Mouse (Mus musculus) heart, postnatal 4 days (tissue): ENCODE measurements around the gene Mapk1ip1. TPM values are rescaled to one million over a fixed set of nuclear protein-coding genes. Genes with fewer than 3 reads are reported as not detected.
A peak's percentile ranks its signal among the peaks of the same experiment; 100 is the strongest.

ENCODE experiments used
- DNase-seq: peaks from one replicate; pipeline ENCODE4 v3.0.0; 2021
- total RNA-seq, 2 experiments: library from RNA; stranded (reverse); gene quantifications; 2 replicates each; pipeline ENCODE4 v1.2.3; 2021

Mapk1ip1 gene
- total RNA-seq, 2 experiments from 2014 or later = 12.5 to 14.4 TPM

GRCm38 (mm10) chr7:138835028-138835427 is 11.0 kb downstream of the Mapk1ip1 start:
- no peak for DNase-seq

DNA sequence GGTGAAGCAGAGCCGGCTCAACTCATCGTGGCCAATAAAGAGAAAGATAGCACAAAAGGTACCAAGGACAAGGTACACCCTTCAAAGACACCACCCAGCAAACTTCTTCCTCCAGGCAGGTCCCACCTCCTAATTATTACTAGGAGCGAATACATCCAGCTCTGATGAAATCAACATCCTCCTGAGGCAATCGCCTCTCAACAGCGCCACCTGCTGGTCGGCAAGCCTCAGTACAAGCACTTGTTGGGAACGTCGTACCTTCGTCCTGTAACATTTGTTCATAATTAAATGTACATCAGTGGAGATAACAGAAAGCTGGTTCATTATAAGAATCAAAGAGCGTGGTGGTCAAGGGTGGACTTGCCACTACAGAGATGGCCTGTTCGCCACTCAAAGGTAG is 18.3 kb downstream of the Mapk1ip1 start:
- DNase-seq = peak; percentile 78

GRCm38 (mm10) chr7:138824995-138825756 is 20.9 kb downstream of the Mapk1ip1 start:
- DNase-seq = no peak

GRCm38 (mm10) chr7:138824423-138824822 is 21.6 kb downstream of the Mapk1ip1 start:
- DNase-seq = no peak

DNA sequence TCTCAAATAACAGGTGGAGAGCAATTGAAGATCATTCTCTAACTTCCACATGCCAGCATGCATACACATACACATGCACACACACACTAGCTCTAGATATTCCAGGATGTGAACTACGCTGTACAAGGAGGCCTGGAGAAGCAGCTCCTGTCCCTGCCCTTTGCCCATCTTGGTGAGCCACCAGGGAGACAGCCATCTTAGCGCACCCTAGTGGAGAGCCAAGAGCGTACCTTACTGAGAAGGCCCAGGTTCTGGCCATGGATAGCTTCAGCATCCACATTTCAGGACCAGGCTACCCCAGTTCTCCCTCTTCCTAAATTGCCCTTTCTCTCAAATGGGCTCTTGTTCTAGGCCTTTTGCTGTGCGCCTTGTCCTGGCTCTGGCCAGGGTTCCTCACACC is 27.8 kb downstream of the Mapk1ip1 start:
- DNase-seq = no peak

GRCm38 (mm10) chr7:138813213-138813875 is 32.7 kb downstream of the Mapk1ip1 start:
- peak; percentile 16 for DNase-seq

- DNase-seq = no peak
Measured at GRCm38 (mm10) chr7:138807146-138807545, 38.9 kb downstream of the Mapk1ip1 start.

- no peak for DNase-seq
Measured at GRCm38 (mm10) chr7:138803386-138803785, 42.7 kb downstream of the Mapk1ip1 start.

DNA sequence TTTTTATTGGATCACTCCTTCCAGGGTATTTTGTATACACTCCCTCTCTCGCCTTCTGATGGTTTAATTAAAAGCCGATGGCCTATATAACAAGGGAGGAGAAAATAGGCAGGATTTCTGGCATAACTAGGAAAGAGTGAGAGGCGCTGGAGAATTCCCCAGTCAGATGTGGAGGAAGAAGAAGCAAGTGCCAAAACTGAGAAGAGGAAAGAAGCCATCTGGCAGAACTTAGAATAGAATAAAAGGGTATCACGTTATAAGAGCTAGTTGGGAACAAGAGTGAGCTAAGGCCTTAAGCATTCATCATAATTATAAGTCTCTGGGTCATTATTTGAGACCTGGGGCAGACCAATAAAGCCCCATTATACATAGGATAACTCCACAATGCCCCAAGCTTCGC is 58.0 kb downstream of the Mapk1ip1 start:
- DNase-seq = peak; percentile 8

Other genes with a start within 250 kb of the Mapk1ip1 start
- gene Ppp2r2d, start 194 bp downstream of the Mapk1ip1 start, total RNA-seq = 10 to 100 TPM; 55.6 to 59.7 TPM
- gene Bnip3, start 63.2 kb upstream of the Mapk1ip1 start, total RNA-seq = 10 to 100 TPM; 73.5 to 81.4 TPM
- under 1 TPM in 1 of 2 experiments, not detected in 1; 0.27 TPM for gene Jakmip3, start 94.5 kb upstream of the Mapk1ip1 start, total RNA-seq
- gene Dpysl4, start 239.7 kb upstream of the Mapk1ip1 start, total RNA-seq = 1 to 10 TPM; 1.9 to 3.1 TPM